Mouse (Mus musculus) left cerebral cortex, postnatal 4 days (tissue): ENCODE measurements around the gene Ech1. TPM values are rescaled to one million over a fixed set of nuclear protein-coding genes. Genes with fewer than 3 reads are reported as not detected.
A peak's percentile ranks its signal among the peaks of the same experiment; 100 is the strongest.

Experiments
- DNase-seq: peaks from one replicate; pipeline ENCODE4 v3.0.0-alpha.2; 2022
- intact Hi-C: fragments of 180-260 bp; cut with DNase I; formaldehyde crosslinking; loops from one replicate; pipeline ENCODE4 v1.15.1; 2025
- total RNA-seq, 2 experiments: library from RNA; stranded (reverse); gene quantifications; 2 replicates each; pipeline ENCODE4 v1.2.3; 2021

The Ech1 gene
- total RNA-seq, 2 experiments from 2014 or later, result 45.3 to 45.9 TPM

DNA sequence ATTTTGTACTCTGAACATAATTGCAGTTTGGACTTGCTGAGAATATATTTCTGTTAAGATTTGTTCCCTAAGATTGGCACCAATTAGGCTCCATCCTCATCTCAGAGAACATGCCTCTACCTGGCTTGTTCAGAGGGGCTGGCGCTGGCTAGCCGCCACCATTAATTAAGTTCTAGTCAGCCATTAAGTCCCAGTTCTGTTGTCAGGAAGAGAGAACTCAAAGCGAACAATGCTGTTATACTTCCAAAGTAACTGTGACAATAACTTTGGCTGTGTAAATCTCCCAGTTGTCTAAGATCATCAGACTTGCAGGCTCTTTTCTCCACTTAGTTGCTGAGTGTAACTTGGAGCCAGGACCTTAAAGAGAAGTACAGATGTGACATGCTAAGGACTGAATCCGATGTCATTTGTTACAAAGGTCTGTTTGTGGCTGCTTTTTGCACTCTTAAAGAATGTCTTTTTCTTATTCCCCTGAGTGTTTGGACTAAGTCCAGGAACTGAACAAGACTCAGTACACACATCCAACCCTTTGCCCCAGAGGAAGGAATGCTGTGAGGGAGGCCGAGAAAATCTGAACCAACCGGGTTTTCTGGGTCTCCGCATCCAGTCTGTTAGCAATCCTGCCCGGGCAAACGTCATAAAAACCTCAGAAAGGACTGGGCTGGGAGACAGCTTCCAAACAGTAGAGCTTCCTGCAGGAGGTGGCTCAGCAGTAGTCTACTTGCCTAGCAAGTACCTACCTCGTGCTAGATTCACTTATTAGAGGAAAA, 22.9 kb upstream of the Ech1 start:
- intact Hi-C loops, result loop anchor here (5.0 kb wide), 1 partner anchor 90 kb away; no protein-coding TSS in a partner anchor
- DNase-seq, result no peak

DNA sequence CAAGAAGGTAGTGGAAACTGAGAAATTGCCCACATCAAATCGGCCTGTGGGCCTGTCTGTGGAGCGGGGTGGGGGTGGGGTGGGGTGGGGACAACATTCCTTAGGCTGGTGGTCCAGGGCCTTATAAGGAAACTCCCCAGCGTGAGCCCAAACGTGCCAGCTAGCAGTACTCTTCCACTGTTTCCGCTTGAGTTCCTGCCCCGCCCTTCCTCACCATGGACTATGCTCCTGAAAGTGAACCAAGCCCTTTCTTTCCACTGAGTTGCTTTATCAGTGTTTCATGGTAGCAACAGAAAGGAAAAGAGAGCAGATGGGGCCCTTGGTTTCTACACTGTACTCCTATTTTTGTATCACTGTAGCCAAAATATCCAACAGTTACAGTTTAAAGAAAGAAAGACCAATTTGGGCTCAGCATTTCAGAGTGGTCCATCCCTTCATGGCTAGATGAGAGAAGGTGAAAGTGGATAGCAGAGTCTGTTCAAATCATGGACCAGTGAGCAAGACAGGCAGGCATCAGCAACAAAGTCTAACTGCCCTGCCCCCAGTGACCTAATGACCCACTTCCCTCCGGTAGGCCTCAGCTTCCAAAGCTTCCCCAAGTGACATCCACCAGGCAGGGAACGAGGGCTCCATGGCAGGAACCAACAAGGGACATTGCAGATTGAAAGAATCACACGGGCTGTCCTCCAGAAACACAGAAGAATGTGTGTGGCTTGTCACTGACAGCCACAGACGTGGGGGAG, 22.0 kb upstream of the Ech1 start:
- intact Hi-C loops, result loop anchor here (5.0 kb wide), 1 partner anchor 89 kb away; no protein-coding TSS in a partner anchor
- no peak for DNase-seq

- intact Hi-C loops, result loop anchor here (5.0 kb wide), 1 partner anchor 89 kb away; no protein-coding TSS in a partner anchor
- no peak for DNase-seq
Measured at GRCm38 (mm10) chr7:28803756-28804155, 21.3 kb upstream of the Ech1 start.

GRCm38 (mm10) chr7:28806869-28807268, 18.1 kb upstream of the Ech1 start:
- intact Hi-C loops, result no loop called here
- no peak for DNase-seq

- DNase-seq, result no peak
- intact Hi-C loops, result no loop called here
Measured at GRCm38 (mm10) chr7:28807641-28808220, 17.3 kb upstream of the Ech1 start.

DNA sequence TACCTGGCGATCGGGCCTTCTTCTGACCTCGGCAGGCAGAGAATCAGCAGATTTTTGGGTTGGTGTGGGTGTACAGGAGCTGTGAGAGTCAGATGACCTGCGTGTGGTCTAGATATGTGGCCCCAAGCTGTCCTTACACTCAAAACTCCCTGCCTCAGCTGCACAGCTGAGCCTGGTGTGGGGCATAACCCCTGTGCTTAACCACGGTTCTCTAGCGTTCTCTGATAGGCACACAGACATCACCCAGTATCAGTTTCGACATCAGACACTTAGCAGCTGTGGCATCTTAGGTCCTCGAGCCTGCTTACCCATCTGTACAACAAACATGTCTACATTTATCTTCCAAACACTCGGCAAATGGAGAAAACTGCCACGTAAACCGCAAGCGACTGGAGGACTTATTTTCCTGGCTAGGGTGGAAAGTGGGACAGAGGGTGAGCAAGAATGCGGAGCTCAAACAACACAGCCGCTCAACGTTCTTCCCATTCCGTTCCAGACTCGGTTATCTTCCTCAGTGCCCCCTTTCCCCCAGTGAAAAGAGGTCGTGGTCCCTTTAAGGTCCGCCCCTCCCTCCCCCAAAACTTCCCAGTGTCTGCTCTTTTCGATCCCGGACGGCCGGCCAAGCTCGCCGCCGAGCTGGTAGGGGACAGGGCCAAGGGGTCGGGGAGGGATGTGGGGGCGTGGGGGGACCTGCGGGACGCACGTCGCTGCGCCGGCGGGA, 16.6 kb upstream of the Ech1 start, which contains the start of gene Hnrnpl:
Hnrnpl (plus strand) TSS at position 321 of the 721 bp plus-strand sequence.
- intact Hi-C loops, result no loop called here
- no peak for DNase-seq

- peak; percentile 98 for DNase-seq
- intact Hi-C loops, result no loop called here
Measured at GRCm38 (mm10) chr7:28808957-28809393, 16.0 kb upstream of the Ech1 start.

DNA sequence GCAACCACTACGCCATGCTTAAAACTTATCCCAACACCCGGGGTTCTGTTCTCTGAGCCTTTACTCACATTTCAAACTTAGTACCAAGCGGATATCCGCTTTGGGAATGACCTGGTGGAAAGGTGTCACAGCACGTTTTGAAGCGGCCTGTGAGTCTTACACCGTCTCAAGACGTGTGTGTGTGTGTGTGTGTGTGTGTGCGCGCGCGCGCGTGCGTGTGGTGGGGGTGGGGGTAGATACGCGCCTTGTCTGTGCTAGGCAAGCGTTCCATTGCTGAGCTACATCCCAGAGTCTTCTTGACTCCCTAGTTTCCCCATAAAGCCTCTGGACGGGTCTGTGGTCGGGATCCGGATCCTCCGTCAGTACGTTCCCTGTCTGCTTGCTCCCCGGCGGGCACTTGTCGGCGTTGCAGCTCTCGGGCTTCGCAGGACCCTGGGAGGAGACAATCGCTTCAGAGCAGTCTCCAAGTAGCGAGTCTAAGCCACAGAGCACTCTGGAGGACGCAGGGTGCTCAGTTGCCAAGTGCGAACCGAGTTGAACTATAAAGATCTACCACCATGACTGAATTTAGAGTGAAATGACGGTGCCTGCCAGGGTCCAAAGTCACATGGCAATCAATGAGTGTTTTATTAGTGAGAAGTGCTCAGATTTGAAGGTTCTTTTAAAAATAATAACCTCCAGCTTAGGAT, 15.5 kb upstream of the Ech1 start:
- intact Hi-C loops, result no loop called here
- peak; percentile 67 for DNase-seq

DNA sequence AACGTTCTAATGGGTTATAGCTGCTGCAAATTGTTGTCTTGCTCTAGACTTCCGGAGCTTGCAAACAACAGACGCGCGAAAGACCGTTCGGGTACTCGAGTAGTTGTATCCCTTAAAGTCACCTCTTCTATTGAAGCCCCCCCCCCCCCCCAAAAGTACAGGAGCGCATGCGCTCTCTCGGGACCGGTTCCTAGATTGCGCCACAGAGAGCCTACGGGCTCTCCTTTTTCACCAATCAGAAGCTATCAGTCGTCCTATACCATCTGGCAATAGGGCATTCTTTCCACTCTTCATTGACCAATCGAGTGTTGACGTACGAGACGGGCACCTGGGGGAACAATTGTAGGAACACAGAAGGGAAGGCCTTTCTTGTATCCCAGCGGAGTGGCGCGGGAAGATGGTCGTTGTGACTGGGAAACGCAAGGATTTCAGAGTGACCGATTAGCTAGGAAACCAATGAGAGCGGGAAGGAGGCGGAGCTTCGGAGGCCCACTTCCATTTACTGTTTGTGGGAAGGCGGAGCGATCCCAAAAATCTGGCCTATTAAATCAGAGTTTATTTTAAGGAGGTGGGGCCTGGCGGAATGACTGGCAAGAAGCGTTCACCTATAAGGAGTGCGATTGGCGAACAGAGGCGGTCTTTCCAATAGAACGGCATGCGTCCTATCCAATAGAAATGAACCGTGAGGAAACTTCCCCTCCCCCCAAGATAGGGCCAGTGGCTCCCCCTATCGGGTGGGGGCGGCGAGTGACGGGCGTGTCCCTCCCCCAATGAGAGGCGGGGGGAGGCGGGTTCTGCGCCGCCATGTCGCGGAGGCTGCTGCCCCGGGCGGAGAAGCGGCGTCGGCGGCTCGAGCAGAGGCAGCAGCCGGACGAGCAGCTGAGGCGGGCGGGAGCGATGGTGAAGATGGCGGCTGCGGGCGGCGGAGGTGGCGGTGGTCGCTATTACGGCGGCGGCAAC, 14.6 kb upstream of the Ech1 start:
- intact Hi-C loops, result no loop called here
- peak; percentile 98 for DNase-seq

GRCm38 (mm10) chr7:28811228-28811627, 13.8 kb upstream of the Ech1 start:
- DNase-seq, result peak; percentile 99
- intact Hi-C loops, result no loop called here

GRCm38 (mm10) chr7:28811640-28812275, 13.3 kb upstream of the Ech1 start:
- intact Hi-C loops, result no loop called here
- DNase-seq, result no peak

GRCm38 (mm10) chr7:28812436-28812835, 12.6 kb upstream of the Ech1 start:
- intact Hi-C loops, result no loop called here
- DNase-seq, result no peak

- intact Hi-C loops, result no loop called here
Measured at GRCm38 (mm10) chr7:28812949-28813348, 12.1 kb upstream of the Ech1 start.

GRCm38 (mm10) chr7:28814306-28815034, 10.5 kb upstream of the Ech1 start:
- DNase-seq, result no peak
- intact Hi-C loops, result no loop called here

More at GRCm38 (mm10) chr7:28812949-28813348, 12.1 kb upstream of the Ech1 start:
- no peak for DNase-seq

GRCm38 (mm10) chr7:28815230-28815629, 9.8 kb upstream of the Ech1 start:
- intact Hi-C loops, result no loop called here
- DNase-seq, result no peak

GRCm38 (mm10) chr7:28816201-28816600, 8.8 kb upstream of the Ech1 start:
- intact Hi-C loops, result no loop called here
- DNase-seq, result no peak

DNA sequence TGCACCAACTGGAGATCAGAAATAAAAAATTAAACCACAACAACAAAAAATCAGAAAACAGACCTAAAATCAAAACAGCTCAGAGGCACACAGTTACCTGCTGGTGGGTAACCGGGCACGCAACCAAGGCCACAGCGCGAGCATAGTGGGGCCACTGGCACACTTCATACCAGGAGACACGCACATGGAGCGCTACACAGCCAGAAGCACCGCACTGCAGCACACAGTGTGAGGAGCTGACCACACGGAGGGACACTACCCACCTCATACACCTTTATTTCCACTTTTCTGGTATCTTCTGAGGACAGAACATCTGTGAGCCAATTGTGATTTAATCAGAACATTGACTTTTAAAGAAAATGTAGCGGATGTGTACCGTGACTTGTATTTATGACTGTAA, 8.1 kb upstream of the Ech1 start:
- intact Hi-C loops, result no loop called here

GRCm38 (mm10) chr7:28817524-28817923, 7.5 kb upstream of the Ech1 start:
- intact Hi-C loops, result no loop called here
- no peak for DNase-seq

More for the DNA sequence above, 8.1 kb upstream of the Ech1 start:
- no peak for DNase-seq
